Mouse (Mus musculus) left cerebral cortex, postnatal 4 days (tissue): ENCODE results near the gene Rpsa. TPM values are rescaled to one million over a fixed set of nuclear protein-coding genes. Genes with fewer than 3 reads are reported as not detected.
"Not testable (repeated sequence)": the region's sequence is repeated elsewhere in the genome, so short reads cannot be mapped to it uniquely, and the experiment has no call there.

Experiments
- DNase-seq: peaks from one replicate; pipeline ENCODE4 v3.0.0-alpha.2; 2022
- intact Hi-C: fragments of 180-260 bp; cut with DNase I; formaldehyde crosslinking; loops from one replicate; pipeline ENCODE4 v1.15.1; 2025
- total RNA-seq, 2 experiments: library from RNA; stranded (reverse); gene quantifications; 2 replicates each; pipeline ENCODE4 v1.2.3; 2021

The Rpsa gene
- total RNA-seq = 1,000 to 10,000 TPM in 1 of 2 experiments, 100 to 1,000 TPM in 1; 996 to 1,006 TPM

DNA sequence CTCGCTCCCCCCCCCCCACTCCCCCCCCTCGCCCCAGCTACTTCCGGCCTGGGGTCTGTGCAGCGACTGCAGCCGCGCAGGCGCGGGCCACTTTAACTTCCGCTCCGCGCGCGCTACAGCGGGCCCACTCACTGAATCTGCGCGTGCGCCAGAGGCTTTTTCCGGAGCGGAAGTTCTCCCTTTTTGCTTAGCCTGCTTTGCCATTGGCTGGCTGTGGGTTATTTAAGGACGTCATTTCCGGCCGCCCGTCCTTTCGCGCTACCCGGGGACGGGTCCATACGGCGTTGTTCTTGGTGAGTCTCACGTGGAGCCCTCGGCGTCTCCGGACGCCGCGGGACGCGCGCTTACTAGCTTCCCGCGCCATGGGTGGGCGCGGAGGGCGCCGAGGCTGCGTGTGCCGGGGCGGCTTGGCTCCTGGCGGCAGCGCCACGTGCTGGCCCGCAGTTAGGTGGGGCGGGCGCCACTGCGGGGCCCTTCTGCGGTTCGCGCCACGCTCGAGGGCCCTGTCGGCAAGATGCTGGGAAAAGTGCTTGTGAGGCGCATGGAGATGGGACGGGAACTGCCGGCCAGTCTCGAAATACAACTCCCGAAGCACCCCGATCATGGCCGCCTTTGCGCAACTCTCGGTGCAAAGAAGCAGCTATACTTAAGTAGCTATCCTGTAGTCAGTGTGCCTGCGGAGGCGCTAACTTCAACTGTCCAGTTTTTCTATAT is at the start of gene Rpsa:
Rpsa (plus strand) TSS at position 152 of the 714 bp plus-strand sequence.
- intact Hi-C loops = no loop called here
- DNase-seq = peak; percentile 98

DNA sequence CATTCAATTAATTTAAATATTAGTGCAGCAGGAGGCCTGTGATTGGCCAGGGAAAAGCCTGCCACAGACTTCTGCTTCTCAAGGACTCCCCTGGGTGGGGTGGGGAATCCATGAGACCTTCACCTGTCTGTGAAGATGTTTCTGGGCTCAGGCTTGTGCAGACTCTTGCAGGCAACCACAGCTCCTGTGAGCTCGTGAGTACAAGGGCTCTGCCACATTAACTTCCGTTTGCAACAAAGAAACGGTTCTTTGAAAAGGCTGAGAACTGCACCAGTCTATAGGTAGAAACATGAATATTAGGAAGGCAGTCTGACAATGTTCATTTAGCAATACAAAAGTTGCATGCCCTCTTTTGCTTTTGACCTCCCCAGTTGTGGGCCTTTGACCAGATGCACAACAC is 49.2 kb upstream of the Rpsa start:
- intact Hi-C loops = no loop called here
- no peak for DNase-seq

DNA sequence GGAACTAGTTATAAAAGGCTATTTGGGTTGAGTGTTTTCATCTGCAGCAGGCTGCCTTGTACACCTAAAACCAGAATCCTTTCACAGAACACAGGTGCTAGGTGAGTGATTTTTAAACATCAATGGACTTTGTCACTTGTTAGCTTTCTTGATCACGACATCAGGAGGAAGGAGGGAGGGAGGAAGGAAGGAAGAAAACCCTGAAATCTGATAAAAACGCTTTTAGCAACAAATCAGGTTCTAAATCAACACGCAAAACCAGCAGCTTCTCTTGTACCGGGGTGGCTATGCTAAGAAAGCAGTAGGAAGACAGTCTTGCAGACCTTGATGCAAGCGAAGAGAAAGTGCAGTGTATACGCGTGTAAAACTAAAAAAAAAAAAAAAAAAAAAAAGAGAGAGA is 47.6 kb upstream of the Rpsa start:
- no peak for DNase-seq
- intact Hi-C loops = no loop called here

GRCm38 (mm10) chr9:120080546-120081108 is 46.9 kb upstream of the Rpsa start:
- intact Hi-C loops = no loop called here
- DNase-seq = no peak

DNA sequence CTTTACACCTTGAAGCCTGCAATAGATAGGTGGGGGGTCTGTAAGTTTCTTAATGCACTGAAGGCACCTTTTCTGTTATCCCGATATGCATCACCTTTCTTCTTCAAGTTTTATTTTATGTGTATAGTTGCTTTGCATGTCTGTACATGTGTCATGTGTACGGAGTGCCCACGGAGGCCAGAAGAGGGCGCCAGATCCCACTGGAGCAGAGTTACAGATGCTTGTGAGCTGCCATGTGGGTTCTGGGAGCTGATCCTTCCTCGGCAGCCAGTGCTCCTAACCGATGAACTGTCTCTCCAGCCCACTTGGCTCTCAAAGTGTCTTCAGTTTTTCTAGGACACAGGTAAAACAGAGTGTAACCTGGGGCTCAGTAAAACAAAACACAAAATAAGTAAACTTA is 46.2 kb upstream of the Rpsa start:
- intact Hi-C loops = no loop called here
- peak; percentile 25 for DNase-seq

GRCm38 (mm10) chr9:120081967-120082366 is 45.5 kb upstream of the Rpsa start:
- DNase-seq = peak; percentile 72
- intact Hi-C loops = no loop called here

DNA sequence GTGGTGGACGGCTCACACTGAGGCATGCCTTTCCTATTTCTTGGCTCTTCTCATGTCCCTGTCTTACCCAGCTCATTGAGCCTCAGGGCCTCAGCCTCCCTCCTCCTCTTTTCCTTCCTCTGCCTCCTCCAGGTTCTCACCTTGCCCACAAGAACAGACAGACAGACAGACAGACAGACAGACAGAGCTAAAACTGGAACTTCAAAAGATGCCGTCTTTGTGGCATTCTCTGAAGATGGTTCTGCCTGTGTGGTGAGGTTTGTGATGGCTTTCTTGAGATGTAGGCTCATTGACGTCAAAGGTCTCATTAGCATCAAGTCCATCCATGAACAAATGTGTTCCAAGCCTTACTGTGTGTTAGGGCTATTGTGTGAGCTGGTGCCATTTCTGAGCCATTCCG is 44.8 kb upstream of the Rpsa start:
- intact Hi-C loops = no loop called here
- DNase-seq = no peak

DNA sequence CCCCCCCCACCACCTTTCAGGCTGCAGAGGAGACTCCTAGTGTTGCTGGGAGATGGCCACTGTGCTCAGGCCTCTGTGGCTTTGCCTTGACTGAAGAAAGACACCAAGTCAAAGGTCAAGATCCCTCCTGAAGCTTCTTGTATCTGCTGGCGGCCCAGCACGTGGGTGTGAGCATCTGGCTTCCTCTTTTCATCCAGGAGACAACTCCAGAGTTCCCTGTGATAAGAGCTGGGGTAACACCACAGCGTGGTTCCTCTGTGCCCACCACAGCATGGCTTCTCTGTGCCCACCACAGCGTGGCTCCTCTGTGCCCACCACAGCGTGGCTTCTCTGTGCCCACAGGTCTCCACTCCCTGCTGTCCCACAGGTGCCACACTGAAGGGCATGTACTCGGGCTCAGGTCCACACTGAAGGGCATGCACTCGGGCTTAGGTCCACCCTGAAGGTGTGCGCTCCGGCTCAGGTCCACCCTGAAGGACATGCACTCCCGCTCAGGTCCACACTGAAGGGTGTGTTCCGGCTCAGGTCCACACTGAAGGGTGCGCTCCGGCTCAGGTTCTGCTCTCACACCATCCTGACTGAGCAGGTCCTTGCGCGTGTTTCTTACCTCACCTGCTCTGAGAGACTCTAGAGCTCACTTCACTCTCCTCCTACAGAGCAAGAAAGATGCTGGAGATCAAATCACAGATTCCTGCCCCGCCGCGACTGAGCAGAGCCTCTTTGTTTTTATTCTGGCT is 44.2 kb upstream of the Rpsa start:
- intact Hi-C loops = no loop called here

DNA sequence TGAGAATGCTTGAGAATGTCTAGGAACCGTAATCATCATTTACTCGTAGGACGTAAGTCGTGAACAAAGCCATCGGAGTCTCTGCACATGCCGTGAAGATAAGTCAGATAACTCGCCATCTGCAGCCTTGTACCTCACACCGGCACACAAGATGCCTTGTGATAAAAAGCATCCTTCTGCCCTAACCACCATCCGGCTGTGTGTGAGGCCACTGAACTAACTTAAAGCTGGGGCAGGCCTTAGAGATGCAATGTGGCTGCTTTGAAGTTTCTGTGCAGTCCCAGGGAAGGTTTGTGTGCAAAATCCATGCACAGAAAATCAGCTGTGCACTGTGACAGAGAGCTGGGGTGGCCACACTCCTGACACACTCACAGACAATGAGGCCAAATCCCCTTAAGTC is 43.1 kb upstream of the Rpsa start:
- DNase-seq = no peak
- intact Hi-C loops = no loop called here

More for the DNA sequence above, 44.2 kb upstream of the Rpsa start:
- DNase-seq = no peak

DNA sequence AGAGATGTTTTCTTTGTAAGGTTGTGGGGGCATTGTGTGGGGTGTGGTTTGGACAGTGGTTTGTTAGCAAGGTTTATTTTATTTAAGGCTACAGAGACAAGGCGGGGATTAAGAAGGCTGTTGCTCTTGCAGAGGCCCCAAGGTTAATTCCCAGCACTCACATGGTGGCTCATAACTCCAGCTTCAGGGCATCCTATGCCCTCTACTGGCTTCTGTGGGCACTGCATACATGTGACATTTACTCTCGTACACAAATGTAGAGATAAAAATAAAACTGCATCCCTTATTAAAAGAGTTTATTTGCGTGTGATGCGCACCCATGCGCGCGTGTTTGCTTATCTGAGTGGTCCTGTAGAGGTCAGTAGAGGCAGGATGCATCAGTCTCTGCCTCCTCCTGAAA is 38.4 kb upstream of the Rpsa start:
- intact Hi-C loops = no loop called here
- DNase-seq = no peak

GRCm38 (mm10) chr9:120091086-120091485 is 36.4 kb upstream of the Rpsa start:
- DNase-seq = no peak
- intact Hi-C loops = no loop called here

- intact Hi-C loops = no loop called here
- no peak for DNase-seq
Measured at GRCm38 (mm10) chr9:120091696-120092238, 35.7 kb upstream of the Rpsa start, which contains the start of gene Ccr8. Gene Ccr8 (plus strand): TSS chr9:120092114.

GRCm38 (mm10) chr9:120093701-120094100 is 33.8 kb upstream of the Rpsa start:
- intact Hi-C loops = no loop called here
- DNase-seq = no peak

GRCm38 (mm10) chr9:120095886-120096285 is 31.6 kb upstream of the Rpsa start:
- intact Hi-C loops = no loop called here
- no peak for DNase-seq

DNA sequence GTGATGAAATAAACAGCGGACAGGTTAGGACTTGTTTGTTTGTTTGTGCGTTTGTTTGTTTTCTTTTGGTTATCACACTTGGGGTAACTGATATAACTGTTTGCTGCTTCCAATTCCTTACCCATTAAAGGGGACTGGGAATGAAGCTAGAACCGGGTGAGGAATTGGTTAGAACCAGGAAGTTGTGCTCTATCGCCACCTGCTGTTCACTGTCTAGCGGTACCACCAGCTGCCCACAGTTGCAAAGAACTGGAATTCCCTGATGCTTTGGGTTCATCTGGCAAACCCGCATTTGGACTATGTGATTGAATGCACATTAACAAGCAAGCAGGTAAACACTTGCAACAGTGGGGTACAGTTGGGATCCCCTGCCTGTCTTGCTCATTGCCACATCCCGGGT is 28.8 kb upstream of the Rpsa start:
- intact Hi-C loops = loop anchor here (2.0 kb wide), 1 partner anchor 72 kb away; no protein-coding TSS in a partner anchor
- DNase-seq = peak; percentile 69

GRCm38 (mm10) chr9:120099304-120099703 is 28.2 kb upstream of the Rpsa start:
- intact Hi-C loops = loop anchor here (2.0 kb wide), 1 partner anchor 73 kb away; no protein-coding TSS in a partner anchor
- DNase-seq = no peak

GRCm38 (mm10) chr9:120101165-120101564 is 26.3 kb upstream of the Rpsa start:
- intact Hi-C loops = no loop called here
- no peak for DNase-seq

- DNase-seq, intact Hi-C loops: not testable (repeated sequence)
Measured at GRCm38 (mm10) chr9:120108953-120109352, 18.5 kb upstream of the Rpsa start.

DNA sequence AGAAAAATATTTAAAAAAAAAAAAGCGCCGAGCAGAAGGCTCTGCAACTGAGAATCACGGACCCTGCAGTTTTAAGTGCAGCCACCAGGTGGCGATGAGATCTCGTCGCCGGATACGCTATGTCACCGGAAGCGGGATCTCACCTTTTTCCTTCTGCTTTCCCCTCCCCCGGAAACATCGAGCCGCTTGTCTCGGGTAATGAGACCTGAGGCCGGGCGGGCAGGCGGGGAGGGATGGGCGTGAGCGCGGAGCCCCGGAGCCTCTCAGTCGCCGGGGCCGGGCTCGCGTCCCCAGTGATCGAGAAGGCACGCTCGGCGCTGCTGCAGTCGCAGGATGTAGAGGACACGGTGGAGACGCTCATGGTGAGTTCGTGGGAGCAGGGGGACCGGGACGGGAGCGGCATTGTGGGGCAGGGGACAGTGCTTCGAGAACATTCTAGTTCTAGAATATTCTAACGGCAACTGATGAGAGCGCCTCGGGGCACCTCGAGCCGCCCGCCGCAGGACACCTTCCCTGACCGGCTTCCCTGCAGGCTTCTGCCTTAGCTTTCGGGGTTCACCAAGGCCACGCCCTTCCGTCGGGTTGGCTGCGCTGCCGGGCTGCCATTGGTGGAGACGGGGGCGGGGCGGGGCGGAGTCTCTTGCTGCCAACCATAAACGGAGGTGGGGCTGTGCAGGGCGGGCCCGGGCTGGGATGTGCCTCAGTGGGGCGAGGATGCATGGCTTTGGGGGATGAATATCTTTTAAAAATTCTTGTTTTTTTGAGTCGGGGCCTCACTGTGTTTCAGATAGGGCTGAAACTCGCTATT is 17.1 kb upstream of the Rpsa start, which contains the start of gene Slc25a38:
Slc25a38 (plus strand) TSS at position 164 of the 808 bp plus-strand sequence.
- DNase-seq = peak; percentile 97
- intact Hi-C loops = no loop called here

GRCm38 (mm10) chr9:120111156-120111945 is 16.1 kb upstream of the Rpsa start:
- DNase-seq = no peak
- intact Hi-C loops = no loop called here
